Mouse (Mus musculus) ES-E14 (cell line): ENCODE data around the gene Macrod1.

Experiments
- CHD2 ChIP-seq: IDR thresholded peaks from 2 replicates; pipeline ENCODE4 v1.6.1; 2014; ENCODE audit warnings: mild to moderate bottlenecking, low read depth, low read length, inconsistent platforms
- HCFC1 ChIP-seq: IDR thresholded peaks from 2 replicates; pipeline ENCODE4 v1.6.1; 2012; ENCODE audit warnings: low read length, inconsistent platforms, borderline replicate concordance; ENCODE audit not compliant: insufficient read depth
- ZC3H11A ChIP-seq: IDR thresholded peaks from 2 replicates; pipeline ENCODE4 v1.6.1; 2012; ENCODE audit warnings: low read depth, mild to moderate bottlenecking, inconsistent platforms, low read length, borderline replicate concordance
- ZNF384 ChIP-seq: IDR thresholded peaks from 2 replicates; pipeline ENCODE4 v1.6.1; 2012; ENCODE audit warnings: low read depth, low read length, inconsistent platforms

- TF ChIP-seq HCFC1 (no peak), CHD2 (no peak), ZC3H11A (no peak), ZNF384 (no peak)
Observed at GRCm38 (mm10) chr19:7153232-7153631, 96.6 kb downstream of the Macrod1 start.
